Mouse (Mus musculus) right cerebral cortex, postnatal 14 days (tissue): ENCODE results near the gene Coro2b.
"Not testable (repeated sequence)": the region's sequence is repeated elsewhere in the genome, so short reads cannot be mapped to it uniquely, and the experiment has no call there.

Source experiments
- DNase-seq: peaks from one replicate; pipeline ENCODE4 v3.0.0; 2022

The Coro2b gene

DNA sequence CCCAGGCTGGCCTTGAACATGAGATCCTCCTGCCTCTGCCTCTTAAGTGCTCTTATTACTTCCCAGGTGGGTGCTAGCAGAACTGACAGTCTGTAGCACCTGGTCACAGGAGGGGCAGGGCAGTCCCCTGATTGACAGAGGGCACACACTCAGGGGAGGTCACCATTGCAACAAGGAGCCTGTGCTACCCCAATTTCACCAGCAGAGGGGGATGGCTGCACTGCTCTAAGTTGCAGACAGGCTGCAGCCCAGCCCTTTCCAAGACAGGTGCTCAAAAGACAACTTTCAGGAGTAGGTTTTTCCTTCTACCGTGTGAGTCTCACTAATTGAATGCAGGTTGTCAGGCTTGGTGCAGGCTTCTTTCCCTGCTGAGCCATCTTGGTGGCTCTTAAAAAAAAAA lies 66.4 kb downstream of the Coro2b start:
- peak; percentile 75 for DNase-seq

DNA sequence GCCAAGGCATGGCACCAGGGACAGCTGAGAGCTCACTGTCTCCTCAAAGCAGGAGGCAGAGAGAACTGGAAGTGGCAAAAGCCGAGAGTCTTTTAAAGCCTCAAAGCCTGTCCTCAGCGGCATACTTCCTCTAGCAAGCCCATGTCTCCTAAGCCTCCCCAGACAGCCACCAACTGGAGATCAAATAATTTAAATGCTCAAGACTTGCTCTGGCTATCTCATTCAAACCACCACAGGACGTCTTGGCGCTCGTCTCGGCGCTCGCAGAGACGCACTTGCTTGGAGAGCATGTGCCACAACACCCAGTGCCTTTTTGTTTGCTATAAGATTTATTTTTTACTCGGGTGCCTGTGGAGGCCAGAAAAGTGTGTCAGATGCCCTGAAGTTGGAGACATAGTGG lies 67.1 kb downstream of the Coro2b start:
- DNase-seq, result no peak

- DNase-seq, result no peak
Measured at GRCm38 (mm10) chr9:62469143-62469542, 67.7 kb downstream of the Coro2b start.

- no peak for DNase-seq
Measured at GRCm38 (mm10) chr9:62467413-62467784, 69.4 kb downstream of the Coro2b start.

DNA sequence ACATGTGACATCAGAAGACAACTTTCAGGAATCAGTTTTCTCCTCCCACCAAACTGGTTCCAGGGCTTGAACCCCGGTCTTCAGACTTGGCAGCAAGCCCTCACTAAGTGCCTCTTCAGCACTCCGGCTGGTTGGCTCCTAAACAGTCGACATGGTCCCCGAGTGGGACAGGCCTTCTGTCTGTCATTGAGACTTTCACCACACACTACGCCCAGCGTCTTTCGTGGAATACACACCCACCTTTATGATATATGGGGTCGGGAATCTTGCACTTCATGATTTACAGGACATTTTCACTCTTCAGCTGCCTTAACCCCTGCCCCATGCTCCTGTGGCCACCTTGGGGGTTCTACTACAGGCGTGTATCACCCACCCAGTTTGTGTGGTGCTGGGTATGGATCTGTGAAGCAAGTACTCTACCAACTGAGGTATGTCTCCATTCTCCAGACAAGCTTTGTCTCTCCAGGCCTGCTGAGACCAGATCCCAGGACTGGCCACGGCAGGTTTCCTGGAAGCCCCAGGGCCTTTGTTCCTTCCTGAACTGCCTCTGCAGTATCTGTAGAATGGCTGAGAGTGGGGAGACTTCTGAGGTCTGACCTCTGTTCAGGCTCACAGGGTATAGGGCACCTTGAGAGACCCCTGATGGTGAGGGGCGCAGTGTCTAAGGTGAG lies 70.0 kb downstream of the Coro2b start:
- DNase-seq, result no peak

GRCm38 (mm10) chr9:62466053-62466452 lies 70.8 kb downstream of the Coro2b start:
- DNase-seq, result no peak

DNA sequence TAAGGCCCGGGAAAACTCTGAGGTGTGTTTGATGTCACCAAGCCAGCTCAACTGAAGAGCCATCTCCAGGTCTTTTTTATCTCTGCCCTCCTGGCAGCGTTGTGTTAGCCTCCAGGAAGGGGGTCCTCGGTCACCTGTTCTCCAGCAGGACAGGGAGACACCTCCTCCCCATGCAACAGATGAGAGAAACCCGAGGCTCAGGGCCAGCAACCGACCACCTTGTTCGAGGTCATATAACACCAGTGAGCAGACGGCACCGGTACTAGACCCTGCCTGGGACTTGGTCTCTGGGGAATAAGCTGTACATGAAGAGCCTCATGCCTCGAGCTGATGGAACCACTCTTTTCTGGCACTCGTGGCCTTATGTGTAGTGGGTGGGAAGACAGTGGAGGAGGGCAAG lies 72.1 kb downstream of the Coro2b start:
- no peak for DNase-seq

DNA sequence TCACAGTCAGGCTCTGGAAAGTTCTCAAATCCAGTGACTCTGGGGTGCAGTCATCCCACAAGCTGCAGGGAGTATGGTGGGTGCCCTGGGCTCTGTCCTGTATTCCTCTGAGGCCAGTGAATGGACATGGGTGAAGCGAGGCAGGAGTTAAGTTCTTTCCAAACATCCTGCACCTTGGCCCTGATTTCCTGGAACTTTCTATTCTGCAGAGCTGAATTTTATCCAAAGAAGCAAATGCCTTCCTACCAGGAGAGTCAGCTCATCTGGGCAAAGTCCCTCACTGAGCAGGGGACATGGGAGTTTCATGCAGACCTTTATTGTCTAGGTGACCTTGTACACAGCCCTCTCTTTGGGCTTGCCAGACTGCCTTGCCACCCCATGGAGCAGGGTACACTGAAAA lies 75.1 kb downstream of the Coro2b start:
- DNase-seq, result no peak

DNA sequence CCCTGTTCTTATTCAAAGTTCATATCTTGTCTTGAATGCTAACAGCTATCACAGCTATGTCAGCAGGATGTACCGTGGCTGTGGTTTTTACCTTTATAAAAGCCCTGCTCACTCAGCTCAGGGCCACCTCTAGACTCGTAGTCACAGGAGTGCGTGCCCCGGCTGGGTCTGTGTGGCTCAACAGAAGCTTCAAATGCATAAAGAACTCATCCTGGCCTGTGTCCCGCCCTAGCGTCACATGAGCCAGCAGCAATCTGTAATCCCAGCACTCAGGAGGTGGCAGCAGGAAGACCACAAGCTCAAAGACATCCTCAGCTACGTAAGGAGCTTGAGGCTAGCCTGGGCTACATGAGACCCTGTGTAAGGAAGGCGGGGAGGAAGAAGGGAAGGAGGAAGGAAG lies 75.7 kb downstream of the Coro2b start:
- no peak for DNase-seq

GRCm38 (mm10) chr9:62460086-62460485 lies 76.8 kb downstream of the Coro2b start:
- DNase-seq, result no peak

GRCm38 (mm10) chr9:62458457-62458856 lies 78.4 kb downstream of the Coro2b start:
- no peak for DNase-seq

- DNase-seq, result peak; percentile 71
Measured at GRCm38 (mm10) chr9:62456015-62456414, 80.8 kb downstream of the Coro2b start.

DNA sequence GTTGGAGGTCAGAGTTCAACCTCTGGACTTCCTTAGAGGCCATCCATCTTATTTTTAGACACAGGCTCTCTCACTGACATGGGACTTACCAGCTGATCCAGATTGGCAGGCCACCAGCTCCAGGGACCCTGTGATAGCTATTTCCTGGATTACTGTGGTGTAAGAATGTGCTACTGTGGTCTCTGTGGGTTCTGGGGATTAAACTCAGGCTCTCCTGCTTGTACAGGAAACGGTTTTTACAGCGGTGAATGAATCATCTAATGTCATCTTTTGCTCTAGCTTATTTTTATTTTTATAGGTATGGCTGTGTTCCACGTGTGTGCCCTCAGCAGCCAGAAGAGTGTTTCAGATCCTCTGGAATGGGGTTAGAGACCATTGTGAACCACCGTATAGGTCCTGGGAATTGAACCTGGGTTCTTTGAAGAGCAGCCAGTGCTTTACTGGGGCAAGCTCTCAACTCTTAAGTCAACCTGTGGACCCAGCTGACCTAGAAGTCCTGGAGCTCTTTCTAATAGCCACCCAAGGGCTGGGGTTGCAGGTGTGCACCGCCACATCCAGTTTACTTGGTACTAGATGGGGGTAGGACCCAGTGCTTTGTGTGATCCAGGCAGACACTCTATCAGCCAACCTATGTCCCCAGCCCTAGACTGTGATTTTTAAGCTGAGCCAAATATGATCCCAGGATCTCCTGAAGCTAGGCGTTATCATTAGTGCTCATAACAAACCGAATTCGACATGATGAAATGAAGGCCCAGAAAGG lies 81.5 kb downstream of the Coro2b start:
- DNase-seq, result no peak

GRCm38 (mm10) chr9:62452373-62452993 lies 84.4 kb downstream of the Coro2b start:
- no peak for DNase-seq

DNA sequence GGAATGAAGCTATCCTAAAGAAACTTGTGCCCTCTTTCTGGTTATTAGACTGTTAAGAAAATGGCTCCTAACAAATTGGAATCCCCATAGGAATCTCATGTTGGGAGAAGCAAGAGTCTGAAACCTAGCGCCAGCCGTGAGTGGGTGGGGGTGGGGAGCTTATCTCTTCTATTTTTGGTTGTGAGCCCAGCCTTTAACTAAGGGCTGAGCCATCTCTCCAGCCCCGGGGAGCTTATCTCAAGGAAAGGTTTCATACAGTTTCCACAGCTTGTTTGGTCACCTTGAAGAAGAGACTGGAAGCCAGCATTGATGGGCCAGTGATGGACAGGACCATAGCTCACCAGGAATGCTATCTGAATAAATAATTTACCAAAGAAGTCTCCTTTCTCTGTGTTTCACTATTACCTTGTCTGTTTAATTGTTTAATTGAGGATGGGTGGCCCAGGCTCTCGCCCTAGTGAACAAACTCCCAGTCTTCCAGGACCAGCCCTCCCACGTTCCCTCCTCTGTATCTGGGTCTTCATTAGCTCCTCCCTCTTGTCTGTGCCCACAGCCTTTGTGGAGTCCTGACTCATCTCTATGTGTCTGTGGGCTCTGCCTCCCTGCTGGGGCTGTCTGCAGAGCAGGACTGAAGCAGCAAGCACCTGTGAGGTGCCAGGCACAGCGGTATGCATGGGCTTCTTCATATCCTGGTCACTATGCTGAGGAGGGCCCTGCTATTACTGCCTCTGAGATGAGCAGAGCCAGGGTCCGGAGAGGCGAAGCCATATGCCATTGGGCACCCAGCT lies 85.1 kb downstream of the Coro2b start:
- no peak for DNase-seq

DNA sequence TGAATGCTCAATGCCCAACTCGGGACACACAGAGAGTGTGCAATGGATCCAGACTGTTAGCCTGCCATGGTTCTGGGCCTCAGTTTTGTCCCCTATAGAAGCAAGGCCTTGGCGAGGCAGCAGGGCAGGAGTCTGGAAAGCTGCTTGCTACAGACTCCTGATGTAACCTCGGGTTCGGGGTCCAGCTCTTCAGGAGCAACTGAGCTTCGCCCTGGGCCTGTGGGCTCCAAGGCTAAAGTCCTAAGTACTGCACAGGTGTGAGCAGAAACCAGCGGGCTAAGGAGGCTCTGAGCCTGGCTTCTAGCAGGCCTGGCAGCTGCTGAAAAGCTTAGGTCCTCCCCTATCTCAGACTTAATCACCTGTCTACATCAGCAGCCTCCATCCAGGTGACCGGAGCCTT lies 86.0 kb downstream of the Coro2b start:
- no peak for DNase-seq

DNA sequence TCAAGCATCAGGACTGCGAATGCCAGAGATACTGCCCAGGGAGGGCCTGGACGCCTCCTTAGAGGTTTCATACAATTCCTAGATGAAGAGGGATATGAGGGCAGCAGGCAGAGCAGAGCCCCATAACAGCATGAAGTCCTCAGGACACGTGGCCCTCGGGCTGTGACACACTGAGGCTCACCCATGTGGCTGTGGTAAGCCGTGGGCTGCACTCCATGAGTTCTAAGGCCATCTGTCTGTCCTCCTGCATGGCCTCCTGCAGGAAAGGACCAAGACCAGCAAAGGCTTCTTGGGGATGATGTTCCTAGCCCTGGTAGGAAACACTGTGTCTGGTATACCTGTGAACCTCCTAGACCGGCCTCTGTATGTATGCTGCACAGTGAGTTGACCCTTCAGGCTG lies 86.5 kb downstream of the Coro2b start:
- DNase-seq, result no peak

GRCm38 (mm10) chr9:62447337-62447736 lies 89.5 kb downstream of the Coro2b start:
- not testable (repeated sequence) for DNase-seq

- DNase-seq, result peak; percentile 48
Measured at GRCm38 (mm10) chr9:62438755-62439101, 98.1 kb downstream of the Coro2b start.

DNA sequence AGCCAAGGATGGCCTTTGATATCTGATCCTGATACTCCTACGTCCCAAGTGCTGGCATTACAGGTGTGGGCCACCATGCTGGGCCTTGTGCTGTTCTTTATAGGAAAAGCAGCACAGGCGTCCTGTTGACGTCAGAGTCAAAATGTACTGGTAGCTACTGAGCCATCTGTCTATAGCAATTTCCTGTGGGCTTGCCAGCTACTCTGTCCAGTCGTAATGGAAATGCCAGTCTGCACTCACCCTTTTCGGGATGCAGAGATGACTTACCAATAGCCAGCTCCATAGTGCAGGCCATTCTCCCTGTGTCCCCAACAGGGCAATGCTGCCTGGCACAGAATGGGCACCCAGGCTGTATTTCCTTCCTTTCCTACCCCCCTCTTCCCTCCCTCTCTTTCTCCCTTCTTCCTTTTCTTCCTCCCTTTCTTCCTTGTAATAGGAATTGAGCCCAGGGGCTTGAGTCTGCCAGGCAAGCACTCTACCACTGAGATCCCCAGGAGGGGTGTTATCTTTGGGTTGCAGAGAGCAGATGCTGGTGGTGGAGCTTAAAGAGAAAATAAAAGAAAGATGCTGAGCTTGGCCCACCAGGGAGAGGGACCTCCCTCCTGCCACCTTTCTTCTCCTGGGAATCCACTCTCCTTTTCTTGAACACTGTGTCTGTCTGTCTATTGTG lies 98.6 kb downstream of the Coro2b start:
- no peak for DNase-seq

- no peak for DNase-seq
Measured at GRCm38 (mm10) chr9:62437446-62437845, 99.4 kb downstream of the Coro2b start.

DNA sequence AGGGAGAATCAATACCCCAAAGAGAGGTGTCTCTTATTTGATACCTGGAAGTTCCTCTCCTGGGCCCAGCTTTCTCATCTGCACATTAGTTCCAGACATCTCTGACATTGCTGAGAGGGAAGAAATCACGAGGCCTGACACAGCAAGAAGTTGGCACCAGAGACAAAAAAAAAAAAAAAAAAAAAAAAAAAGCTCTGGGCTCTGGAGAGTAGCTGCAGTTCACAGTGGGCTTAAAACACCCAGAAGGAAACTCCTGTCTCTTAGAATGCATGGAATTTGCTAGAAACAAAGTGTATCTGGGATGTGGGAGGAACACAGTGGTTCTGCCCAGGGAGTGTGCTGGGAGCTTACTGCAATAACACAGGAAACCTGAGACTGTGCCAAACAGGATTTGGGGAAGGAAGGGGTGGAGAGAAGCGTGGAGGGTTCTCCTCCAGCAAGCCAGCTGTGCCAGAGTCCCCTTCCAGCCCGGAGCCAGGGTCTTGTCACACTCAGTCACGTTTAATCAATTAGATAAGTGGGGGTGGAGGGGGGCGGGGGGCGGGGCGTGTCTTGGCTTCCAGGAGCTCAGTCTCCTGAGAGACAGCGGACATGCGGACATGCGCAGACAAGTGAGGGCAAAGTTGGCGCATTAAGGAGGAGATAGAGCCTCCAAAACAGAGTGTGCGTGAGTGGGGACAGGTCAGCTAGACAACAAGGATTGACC lies 101.1 kb downstream of the Coro2b start:
- DNase-seq, result no peak
